Mouse (Mus musculus) midbrain, embryonic 13.5 days (tissue): ENCODE measurements around the gene Cdh18. TPM values are rescaled to one million over a fixed set of nuclear protein-coding genes. Genes with fewer than 3 reads are reported as not detected.

ENCODE experiments used
- ATAC-seq: fragments of 200-750 bp; cut with Nextera tagmentation; 2 replicates; pipeline ENCODE4 v1.8.0; 2017; ENCODE audit warnings: mild to moderate bottlenecking, moderate TSS enrichment, moderate library complexity
- H3K27ac ChIP-seq: fragments of 300-500 bp; sonication (generic); 2 replicates; pipeline ENCODE4 v1.5.1; 2015; ENCODE audit warnings: inconsistent platforms, mild to moderate bottlenecking, moderate library complexity
- H3K27me3 ChIP-seq: fragments of 300-500 bp; sonication (generic); 2 replicates; pipeline ENCODE4 v1.6.1; 2015; ENCODE audit warnings: mild to moderate bottlenecking, inconsistent platforms
- H3K36me3 ChIP-seq: fragments of 300-500 bp; sonication (generic); 2 replicates; pipeline ENCODE4 v1.6.1; 2015; ENCODE audit warnings: mild to moderate bottlenecking, inconsistent platforms
- H3K4me1 ChIP-seq: fragments of 300-500 bp; sonication (generic); replicated peaks from 2 replicates; pipeline ENCODE4 v1.6.1; 2015; ENCODE audit warnings: inconsistent platforms
- H3K4me2 ChIP-seq: fragments of 300-500 bp; sonication (generic); replicated peaks from 2 replicates; pipeline ENCODE4 v1.6.1; 2015; ENCODE audit warnings: moderate library complexity, mild to moderate bottlenecking, inconsistent platforms
- H3K4me3 ChIP-seq: fragments of 300-500 bp; sonication (generic); replicated peaks from 2 replicates; pipeline ENCODE4 v1.5.1; 2015; ENCODE audit warnings: mild to moderate bottlenecking, inconsistent platforms
- H3K9ac ChIP-seq: fragments of 300-500 bp; sonication (generic); replicated peaks from 2 replicates; pipeline ENCODE4 v1.6.1; 2015; ENCODE audit warnings: mild to moderate bottlenecking, inconsistent platforms
- H3K9me3 ChIP-seq: fragments of 300-500 bp; sonication (generic); 2 replicates; pipeline ENCODE4 v1.6.1; 2016; ENCODE audit warnings: mild to moderate bottlenecking, inconsistent platforms
- WGBS: fragments of 180-500 bp; shearing (Covaris S2); methylation state at CpG from one replicate; pipeline ENCODE4 v1.1.7; 2015; 5-methylcytosine and 5-hydroxymethylcytosine counted together
- polyA plus RNA-seq: library from polyadenylated mRNA; unstranded; fragments of >200 nt; fragmentation: Nextera tagmentation; extraction: Ambion mirVana; gene quantifications from 2 replicates; pipeline ENCODE4 v1.2.1, GENCODE M21; 2015

Cdh18 gene
- polyA plus RNA-seq, 1 experiment from 2014 or later, result 4.3 TPM

- Histone ChIP-seq H3K36me3 (no peaks in the 10 kb centered on the region), H3K27me3 (no peaks in the 10 kb centered on the region), H3K9me3 (no peaks in the 10 kb centered on the region), H3K4me2 (no peak overlapping the region), H3K27ac (no peak overlapping the region), H3K4me3 (no peak overlapping the region), H3K9ac (no peak overlapping the region), H3K4me1 (0 out of 2 replicates have a peak, but pooled peaks cover 2% of the 10 kb centered on the region)
- ATAC-seq, result no peak
- 84% methylated on average over 3 of the region's 3 CpGs for WGBS
Measured at GRCm38 (mm10) chr15:23420010-23420409, 871.2 kb downstream of the Cdh18 start.

GRCm38 (mm10) chr15:23430021-23430420 is 881.2 kb downstream of the Cdh18 start:
- Histone ChIP-seq H3K9ac (no peak overlapping the region), H3K27ac (no peak overlapping the region), H3K27me3 (no peaks in the 10 kb centered on the region), H3K4me2 (no peak overlapping the region), H3K36me3 (no peaks in the 10 kb centered on the region), H3K4me1 (no peaks in the 10 kb centered on the region), H3K4me3 (no peak overlapping the region), H3K9me3 (no peaks in the 10 kb centered on the region)
- no peak for ATAC-seq
- 90% methylated on average over 5 of the region's 5 CpGs for WGBS

GRCm38 (mm10) chr15:23448542-23448941 is 899.7 kb downstream of the Cdh18 start:
- no peak overlapping the region for H3K4me2 ChIP-seq
- no peaks in the 10 kb centered on the region for H3K9me3 ChIP-seq
- H3K4me3 ChIP-seq, result no peak overlapping the region
- H3K27me3 ChIP-seq, result no peaks in the 10 kb centered on the region
- ATAC-seq, result no peak
- H3K27ac ChIP-seq, result no peak overlapping the region
- WGBS, result 83% methylated on average over 1 of the region's 1 CpGs
- peaks cover 6% of the 10 kb centered on the region for H3K4me1 ChIP-seq
- H3K36me3 ChIP-seq, result no peaks in the 10 kb centered on the region
- H3K9ac ChIP-seq, result no peak overlapping the region

- H3K4me3 ChIP-seq, result peak overlapping the region; percentile 32
- ATAC-seq, result peak; percentile 85
- H3K27me3 ChIP-seq, result no peaks in the 10 kb centered on the region
- peak overlapping the region; percentile 10; the same call in 1 of the 2 replicates for H3K9ac ChIP-seq
- H3K36me3 ChIP-seq, result no peaks in the 10 kb centered on the region
- H3K4me1 ChIP-seq, result peaks cover 6% of the 10 kb centered on the region
- H3K9me3 ChIP-seq, result no peaks in the 10 kb centered on the region
- peak overlapping the region; percentile 49 for H3K27ac ChIP-seq
- peak overlapping the region; percentile 48 for H3K4me2 ChIP-seq
- WGBS, result 13% methylated on average over 9 of the region's 9 CpGs
Measured at GRCm38 (mm10) chr15:23452098-23452625, 903.3 kb downstream of the Cdh18 start.

- Histone ChIP-seq H3K4me3 (no peak overlapping the region), H3K27me3 (no peaks in the 10 kb centered on the region), H3K9ac (no peak overlapping the region), H3K36me3 (no peaks in the 10 kb centered on the region), H3K9me3 (no peaks in the 10 kb centered on the region), H3K4me2 (no peak overlapping the region), H3K4me1 (peaks cover 6% of the 10 kb centered on the region), H3K27ac (no peak overlapping the region)
- no peak for ATAC-seq
- 86% methylated on average over 6 of the region's 6 CpGs for WGBS
Measured at GRCm38 (mm10) chr15:23453331-23453730, 904.5 kb downstream of the Cdh18 start.

- no peak overlapping the region for H3K4me3 ChIP-seq
- H3K4me1 ChIP-seq, result peaks cover 6% of the 10 kb centered on the region
- ATAC-seq, result no peak
- no peaks in the 10 kb centered on the region for H3K27me3 ChIP-seq
- H3K9me3 ChIP-seq, result no peaks in the 10 kb centered on the region
- H3K9ac ChIP-seq, result no peak overlapping the region
- 84% methylated on average over 7 of the region's 7 CpGs for WGBS
- H3K27ac ChIP-seq, result no peak overlapping the region
- H3K4me2 ChIP-seq, result no peak overlapping the region
- H3K36me3 ChIP-seq, result no peaks in the 10 kb centered on the region
Measured at GRCm38 (mm10) chr15:23455344-23455743, 906.5 kb downstream of the Cdh18 start.

GRCm38 (mm10) chr15:23457401-23457800 is 908.6 kb downstream of the Cdh18 start:
- 61% methylated on average over 3 of the region's 3 CpGs for WGBS
- H3K27me3 ChIP-seq, result no peaks in the 10 kb centered on the region
- no peaks in the 10 kb centered on the region for H3K9me3 ChIP-seq
- ATAC-seq, result no peak
- peaks cover 1% of the 10 kb centered on the region for H3K4me1 ChIP-seq
- H3K27ac ChIP-seq, result no peak overlapping the region
- H3K9ac ChIP-seq, result no peak overlapping the region
- no peaks in the 10 kb centered on the region for H3K36me3 ChIP-seq
- H3K4me2 ChIP-seq, result no peak overlapping the region
- H3K4me3 ChIP-seq, result no peak overlapping the region

- Histone ChIP-seq H3K9me3 (no peaks in the 10 kb centered on the region), H3K4me3 (no peak overlapping the region), H3K27me3 (no peaks in the 10 kb centered on the region), H3K9ac (no peak overlapping the region), H3K4me1 (no peaks in the 10 kb centered on the region), H3K36me3 (no peaks in the 10 kb centered on the region), H3K27ac (no peak overlapping the region), H3K4me2 (no peak overlapping the region)
- WGBS, result 88% methylated on average over 7 of the region's 7 CpGs
- no peak for ATAC-seq
Measured at GRCm38 (mm10) chr15:23470527-23471475, 922.0 kb downstream of the Cdh18 start.

GRCm38 (mm10) chr15:23486306-23486705 is 937.5 kb downstream of the Cdh18 start:
- Histone ChIP-seq H3K36me3 (no peaks in the 10 kb centered on the region), H3K9me3 (no peaks in the 10 kb centered on the region), H3K4me1 (no peaks in the 10 kb centered on the region), H3K9ac (no peak overlapping the region), H3K27me3 (no peaks in the 10 kb centered on the region), H3K4me3 (no peak overlapping the region), H3K27ac (no peak overlapping the region), H3K4me2 (no peak overlapping the region)
- 53% methylated on average over 1 of the region's 1 CpGs for WGBS
- ATAC-seq, result no peak

- H3K9me3 ChIP-seq, result no peaks in the 10 kb centered on the region
- H3K4me3 ChIP-seq, result no peak overlapping the region
- no peak overlapping the region for H3K27ac ChIP-seq
- no peaks in the 10 kb centered on the region for H3K27me3 ChIP-seq
- no peak overlapping the region for H3K9ac ChIP-seq
- WGBS, result 86% methylated on average over 4 of the region's 4 CpGs
- no peak for ATAC-seq
- no peaks in the 10 kb centered on the region for H3K4me1 ChIP-seq
- no peaks in the 10 kb centered on the region for H3K36me3 ChIP-seq
- H3K4me2 ChIP-seq, result no peak overlapping the region
Measured at GRCm38 (mm10) chr15:23506480-23506879, 957.7 kb downstream of the Cdh18 start.

GRCm38 (mm10) chr15:23509694-23510093 is 960.9 kb downstream of the Cdh18 start:
- 56% methylated on average over 2 of the region's 2 CpGs for WGBS
- ATAC-seq, result no peak

GRCm38 (mm10) chr15:23515786-23516185 is 967.0 kb downstream of the Cdh18 start:
- no peaks in the 10 kb centered on the region for H3K9me3 ChIP-seq
- H3K27me3 ChIP-seq, result no peaks in the 10 kb centered on the region
- no peak overlapping the region for H3K4me2 ChIP-seq
- WGBS, result 92% methylated on average over 3 of the region's 3 CpGs
- no peaks in the 10 kb centered on the region for H3K4me1 ChIP-seq
- H3K36me3 ChIP-seq, result no peaks in the 10 kb centered on the region
- no peak for ATAC-seq
- H3K4me3 ChIP-seq, result no peak overlapping the region
- no peak overlapping the region for H3K27ac ChIP-seq
- no peak overlapping the region for H3K9ac ChIP-seq

More at GRCm38 (mm10) chr15:23509694-23510093, 960.9 kb downstream of the Cdh18 start:
- no peaks in the 10 kb centered on the region for H3K36me3 ChIP-seq
- H3K4me3 ChIP-seq, result no peak overlapping the region
- no peaks in the 10 kb centered on the region for H3K9me3 ChIP-seq
- no peaks in the 10 kb centered on the region for H3K27me3 ChIP-seq
- H3K27ac ChIP-seq, result no peak overlapping the region
- no peak overlapping the region for H3K4me2 ChIP-seq
- no peaks in the 10 kb centered on the region for H3K4me1 ChIP-seq
- no peak overlapping the region for H3K9ac ChIP-seq
